Mouse (Mus musculus) liver, embryonic 14.5 days (tissue): ENCODE results near the gene Max.

ENCODE experiments used
- CTCF ChIP-seq: IDR thresholded peaks from 2 replicates; pipeline ENCODE4 v1.5.1; 2016; ENCODE audit warnings: antibody characterized with exemption, low read depth, control low read depth
- EP300 ChIP-seq: IDR thresholded peaks from 2 replicates; pipeline ENCODE4 v1.6.1; 2016; ENCODE audit warnings: antibody characterized with exemption, low read depth

GRCm38 (mm10) chr12:77011092-77011720, 49.2 kb upstream of the Max start:
- TF ChIP-seq CTCF (peak; percentile 49), EP300 (no peak)
